Mouse (Mus musculus): ENCODE data around the gene Clec2l. TPM values are rescaled to one million over a fixed set of nuclear protein-coding genes. Genes with fewer than 3 reads are reported as not detected.

The Clec2l gene
- total RNA-seq (2023; ENCODE audit: inconsistent age): not detected in 4 replicates

DNA sequence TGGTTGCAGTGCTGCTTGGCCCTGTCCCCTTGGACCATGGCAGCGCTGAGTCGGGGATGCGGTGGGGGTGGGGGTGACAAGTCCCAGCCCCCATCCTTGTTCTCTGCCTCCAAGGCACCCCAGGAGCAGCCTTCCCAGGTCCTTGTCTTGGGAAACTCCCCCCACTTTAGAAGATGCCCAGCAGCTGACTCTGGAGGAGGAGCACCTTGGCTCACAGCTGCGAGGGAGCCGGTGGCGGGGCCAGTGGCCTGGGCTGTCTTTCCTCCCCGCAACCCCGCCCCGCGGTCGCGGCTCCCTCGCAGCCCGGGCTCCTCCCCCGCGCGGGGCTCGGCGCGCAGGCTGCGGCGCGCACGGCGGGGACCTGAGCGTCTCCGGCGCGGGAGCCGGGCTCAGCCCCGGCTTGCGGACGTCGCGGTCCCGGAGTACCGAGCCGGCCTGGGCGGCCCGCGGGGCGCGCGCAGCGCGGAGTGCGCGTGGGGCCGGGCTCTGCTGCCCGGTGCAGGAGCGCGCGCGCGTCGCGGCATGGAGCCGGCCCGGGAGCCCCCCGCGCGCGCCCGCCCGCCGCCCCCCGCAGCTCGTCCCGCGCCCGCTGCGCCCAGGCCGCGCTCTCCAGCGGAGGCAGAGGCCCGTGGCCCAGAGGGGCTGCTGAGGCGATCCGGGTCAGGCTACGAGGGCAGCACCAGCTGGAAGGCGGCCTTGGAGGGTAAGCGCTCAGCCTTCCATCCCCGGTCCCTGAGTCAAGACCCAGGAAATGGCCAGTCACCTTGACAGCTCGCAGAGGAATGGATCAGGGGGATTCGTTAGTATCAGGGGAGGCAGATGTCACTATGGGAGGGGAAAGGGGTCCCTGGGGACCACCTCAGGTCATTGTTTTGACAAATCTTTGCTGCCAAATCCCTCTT, at the start of gene Clec2l:
TSS of gene Clec2l (plus strand) at position 356 of the 902 bp plus-strand sequence.

DNA sequence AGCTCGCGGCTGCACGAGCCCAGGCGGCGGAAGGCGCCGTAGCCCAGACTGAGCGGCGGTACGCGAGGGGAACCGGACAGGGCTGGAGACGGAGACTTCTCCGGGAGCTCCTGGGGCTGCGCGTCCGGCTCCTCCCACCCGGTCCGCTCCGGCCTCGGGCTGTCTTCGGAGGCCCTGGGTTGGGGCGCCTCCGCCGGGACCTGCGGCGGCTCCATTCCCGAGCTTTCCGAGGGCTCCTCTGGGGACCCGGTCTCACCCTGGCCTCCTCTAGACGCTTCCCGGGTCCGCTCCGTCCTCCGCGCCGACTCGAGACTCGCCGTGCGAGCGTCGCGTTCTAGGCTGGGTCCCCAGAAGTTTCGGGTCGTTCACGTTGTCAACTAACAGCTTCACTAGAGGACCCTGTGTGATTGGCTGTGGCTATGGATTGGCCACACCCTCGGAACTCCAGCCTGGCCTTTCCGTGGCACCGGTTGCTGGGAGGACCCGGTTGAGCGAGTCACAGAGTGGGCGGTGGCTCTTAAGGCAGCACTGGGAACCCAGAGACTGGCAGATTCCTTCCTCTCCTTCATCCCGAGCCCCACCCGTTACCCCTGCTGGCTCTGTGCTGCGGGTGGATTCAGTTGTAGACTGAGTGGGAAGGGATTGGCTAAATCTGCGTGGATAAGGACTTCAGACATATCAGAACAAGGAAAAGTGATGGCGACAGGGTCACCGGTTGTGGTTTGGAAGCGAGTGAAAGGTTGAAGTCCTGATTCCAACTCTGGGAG, 25.8 kb upstream of the Clec2l start, which contains the start of gene Klrg2:
TSS of gene Klrg2 (minus strand) at position 391 of the 767 bp plus-strand sequence.

Other genes starting within 250 kb of the Clec2l start
- gene Ubn2, start 229.1 kb upstream of the Clec2l start, total RNA-seq (2023; ENCODE audit: inconsistent age): 53.9 to 56.1 TPM (median 54.0 TPM) in 4 replicates
- 23.9 to 38.0 TPM (median 30.7 TPM) in 4 replicates for gene Fmc1, start 129.6 kb upstream of the Clec2l start, total RNA-seq (2023; ENCODE audit: inconsistent age)
- gene Luc7l2, start 111.7 kb upstream of the Clec2l start, total RNA-seq (2023; ENCODE audit: inconsistent age): 383 to 447 TPM (median 426 TPM) in 4 replicates
- gene Klrg2, start 25.8 kb upstream of the Clec2l start, total RNA-seq (2023; ENCODE audit: inconsistent age): not detected in 4 replicates
- gene Tbxas1, start 212.3 kb downstream of the Clec2l start, total RNA-seq (2023; ENCODE audit: inconsistent age): 0.69 to 2.1 TPM (median 1.0 TPM) in 4 replicates
- 19.7 to 25.6 TPM (median 23.6 TPM) in 4 replicates for gene Hipk2, start 213.1 kb downstream of the Clec2l start, total RNA-seq (2023; ENCODE audit: inconsistent age)

All from B cell, adult (primary cell).